Mouse (Mus musculus) fat pad, adult 2 months (tissue): ENCODE measurements around the gene Gm12253.

Experiments
- DNase-seq: peaks from one replicate; pipeline ENCODE4 v3.0.0-alpha.2; 2011; ENCODE audit warnings: low read depth, low spot score; ENCODE audit errors: extremely low read depth

The Gm12253 gene

DNA sequence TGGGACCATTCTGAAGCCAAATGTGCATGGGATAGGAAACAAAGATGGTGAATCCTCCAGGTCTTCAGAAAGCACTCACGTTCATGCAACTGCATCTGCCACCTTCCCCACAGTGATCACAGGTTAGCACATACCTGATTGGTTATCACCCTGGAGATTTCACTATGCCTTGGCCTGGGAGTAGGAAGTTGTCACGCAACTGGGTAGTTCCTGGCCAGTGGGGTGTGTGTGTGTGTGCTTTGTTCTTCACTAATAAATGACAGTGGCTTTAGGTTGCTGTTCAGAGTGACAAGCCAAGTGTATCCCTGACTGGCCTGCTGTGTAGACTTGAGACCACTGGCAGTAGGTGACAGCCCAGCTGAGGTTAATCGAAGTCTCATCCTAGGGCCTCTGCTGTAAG is at the start of gene Gm12253:
Gene Gm12253, plus strand, starts transcription at position 301 of the 400 bp plus-strand sequence.
- DNase-seq: no peak

DNA sequence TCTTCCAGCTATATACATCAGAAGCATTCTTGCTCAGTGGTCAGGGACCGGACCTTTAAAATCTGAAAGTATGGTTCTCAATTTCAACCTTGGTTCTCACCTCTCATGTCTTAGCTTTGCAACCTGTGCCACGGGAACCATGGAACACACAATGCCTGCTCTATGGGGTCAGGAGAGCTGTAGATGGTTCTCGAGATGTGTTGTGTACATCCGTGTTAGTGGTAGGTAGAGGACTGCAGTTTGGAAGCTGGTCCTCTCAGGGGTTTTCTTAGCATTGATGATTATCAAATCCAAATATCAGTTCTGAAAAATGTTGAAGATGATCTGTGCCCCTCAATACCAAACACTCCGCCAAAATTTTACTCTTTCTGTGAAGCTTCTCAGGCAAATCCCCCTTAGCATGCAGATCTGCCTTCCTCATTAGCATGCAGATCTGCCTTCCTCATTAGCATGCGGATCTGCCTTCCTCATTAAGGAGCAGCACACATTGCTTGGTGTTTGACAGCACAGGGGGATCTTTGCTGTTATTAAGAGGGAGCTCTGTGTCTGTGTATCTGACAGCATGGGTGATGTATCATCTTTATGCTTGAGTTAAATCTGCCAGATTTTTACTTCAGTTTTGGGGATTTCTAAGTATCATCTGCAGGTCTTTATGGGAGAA is 32.2 kb upstream of the Gm12253 start:
- DNase-seq: no peak

DNA sequence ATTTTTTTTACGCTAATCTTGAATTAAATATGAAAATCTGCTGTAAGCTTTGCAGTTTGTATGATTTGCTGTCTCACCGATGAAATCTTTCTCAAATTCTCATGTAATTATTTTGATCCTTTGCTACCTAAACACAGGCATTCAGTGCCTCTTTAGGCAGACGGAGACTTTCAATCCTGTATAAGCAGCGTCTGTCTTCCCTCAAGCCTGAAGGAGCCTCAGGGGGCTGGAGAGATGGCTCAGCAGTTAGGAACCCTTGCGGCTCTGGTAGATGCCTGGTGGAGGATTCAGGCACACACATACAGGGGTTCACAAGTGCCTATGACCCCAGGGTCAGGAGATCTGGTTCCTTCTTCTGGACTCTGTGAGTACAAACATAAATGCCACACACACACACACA is 31.7 kb upstream of the Gm12253 start:
- DNase-seq: no peak

DNA sequence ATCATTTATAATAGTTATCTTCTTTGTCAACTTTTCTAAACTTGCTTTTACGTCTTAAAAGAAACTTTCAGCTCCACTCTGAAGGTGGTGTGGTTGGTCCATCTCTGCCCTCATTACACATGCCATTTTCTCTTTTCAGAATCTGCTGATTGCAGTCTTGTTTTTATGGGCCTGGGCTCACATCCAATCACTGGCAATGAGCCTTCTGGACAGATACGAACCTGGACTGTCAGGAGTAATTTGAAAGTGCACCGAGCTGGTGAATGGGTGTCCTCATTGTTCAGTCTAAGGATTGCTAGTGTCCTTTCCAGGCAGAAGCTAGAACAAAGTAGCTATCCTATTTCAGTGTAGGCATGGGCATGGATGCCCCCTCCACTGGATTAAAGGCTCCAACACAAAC is 24.3 kb upstream of the Gm12253 start:
- DNase-seq: no peak

DNA sequence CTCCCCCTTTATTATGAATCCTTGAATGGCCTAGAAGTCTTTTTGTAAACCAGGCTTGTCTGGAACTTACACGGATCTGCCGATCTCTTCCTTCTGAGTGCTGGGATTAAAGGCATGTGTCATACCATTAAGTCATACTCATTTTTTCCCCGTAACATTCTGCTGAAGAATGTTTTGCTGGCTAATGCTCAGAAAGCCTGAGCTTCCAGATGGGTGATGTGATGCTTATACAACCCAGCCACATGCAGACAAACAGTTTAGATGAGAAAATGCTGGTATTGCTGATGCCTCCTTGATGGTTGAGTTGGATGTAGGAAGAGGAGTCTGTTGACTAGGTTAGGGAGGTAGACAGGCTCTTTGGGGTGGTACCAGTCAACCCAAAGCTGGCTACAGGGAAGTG is 14.0 kb upstream of the Gm12253 start:
- DNase-seq: no peak

DNA sequence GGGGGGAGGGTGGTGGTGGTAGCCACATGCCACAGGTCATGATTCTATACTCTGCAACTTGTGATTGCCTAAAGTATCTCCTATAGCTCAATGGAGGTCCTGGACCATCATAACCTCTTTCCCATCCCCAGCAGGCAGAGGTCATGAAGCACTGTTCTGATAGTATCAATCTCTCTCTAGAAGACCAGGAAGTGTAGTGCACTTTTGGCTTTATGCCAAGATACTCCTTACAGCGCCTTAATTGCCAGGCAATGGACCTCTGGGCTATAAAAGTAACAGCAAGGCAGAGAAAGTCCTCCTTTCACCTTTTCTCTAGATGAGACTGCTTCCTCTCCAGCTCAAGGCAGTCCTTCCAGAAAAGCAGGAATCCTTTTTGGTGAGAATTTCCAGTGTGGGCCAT is 11.5 kb upstream of the Gm12253 start, which contains the start of gene 1810065E05Rik:
Gene 1810065E05Rik, plus strand, starts transcription at position 297 of the 400 bp plus-strand sequence.
- no peak for DNase-seq

DNA sequence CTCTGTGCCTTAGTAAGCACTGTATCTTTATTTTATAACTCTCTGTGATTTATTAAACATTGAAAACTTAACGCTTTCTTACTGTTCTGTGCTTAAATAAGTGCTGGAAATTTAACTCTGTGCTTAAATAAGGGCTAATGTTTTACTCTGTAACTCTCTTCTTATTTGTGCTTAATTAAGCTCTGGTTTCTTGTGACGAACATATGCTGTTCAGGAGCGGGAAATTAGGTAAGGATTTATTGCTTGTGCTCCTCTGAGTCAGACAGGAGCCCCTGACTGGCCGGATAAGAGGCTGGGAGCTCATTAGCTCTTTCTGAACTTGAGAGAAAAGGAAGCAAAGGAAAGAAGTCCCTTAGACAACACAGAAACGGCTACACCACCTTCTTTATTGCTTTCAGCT is 5.5 kb downstream of the Gm12253 start:
- DNase-seq: no peak

DNA sequence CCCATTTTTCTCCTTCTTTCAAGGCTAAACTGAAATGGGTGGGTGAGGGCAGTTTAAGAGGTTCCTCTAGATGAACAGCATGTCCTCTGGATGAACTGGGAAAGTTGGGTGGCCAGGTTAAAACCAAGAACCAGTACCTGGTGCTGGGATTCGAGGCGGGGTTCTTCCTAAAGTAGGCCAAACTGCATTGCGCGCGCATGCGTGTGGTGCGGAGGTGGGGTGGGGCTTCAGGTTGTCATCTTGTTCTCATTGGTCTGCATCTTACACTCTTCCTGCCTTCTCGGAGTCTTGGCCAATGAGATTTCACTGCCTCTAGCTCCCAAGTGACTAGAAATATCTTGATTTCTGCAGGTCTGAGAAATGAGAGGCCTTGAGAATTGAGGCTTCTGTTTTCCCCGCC is 20.4 kb downstream of the Gm12253 start, which contains the start of gene Lypd9:
Gene Lypd9, minus strand, starts transcription at position 165 of the 400 bp plus-strand sequence.
- no peak for DNase-seq

DNA sequence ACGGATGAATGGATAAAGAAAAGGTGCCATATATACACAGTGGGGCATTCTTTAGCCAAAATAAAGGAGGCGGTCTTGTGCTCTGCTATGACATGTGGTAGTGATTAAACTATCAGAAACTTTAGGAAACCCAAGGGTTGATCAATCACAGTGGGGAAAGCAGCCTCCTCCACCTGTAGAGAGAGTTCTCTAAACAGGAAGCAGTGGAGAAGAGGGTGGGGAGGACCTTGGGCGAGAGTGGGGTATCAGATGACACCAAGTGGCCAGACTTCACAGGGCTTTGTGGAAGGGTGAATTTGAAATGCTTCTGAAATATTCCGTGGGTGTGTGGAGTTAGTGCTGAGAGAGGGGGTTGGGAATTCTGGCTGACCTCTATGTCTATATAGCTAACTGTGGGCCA is 21.2 kb downstream of the Gm12253 start:
- DNase-seq: no peak

DNA sequence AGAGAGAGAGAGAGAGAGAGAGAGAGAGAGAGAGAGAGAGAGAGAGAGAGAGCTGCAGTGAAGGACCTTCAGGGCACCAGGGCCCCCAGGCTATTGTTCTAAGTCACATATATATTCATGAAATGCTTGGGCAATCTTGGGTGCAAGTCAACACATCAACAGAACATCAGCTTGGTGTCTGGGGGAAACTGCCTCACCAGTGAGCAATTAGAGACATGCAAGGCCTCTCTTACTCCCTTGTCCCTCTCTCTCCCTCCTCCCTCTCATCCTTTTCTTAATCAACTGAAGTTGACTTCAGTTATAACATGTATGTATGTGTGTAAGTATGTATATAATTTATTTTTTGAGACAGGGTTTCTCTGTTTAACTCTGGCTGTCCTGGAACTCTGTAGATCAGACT is 29.8 kb downstream of the Gm12253 start, which contains the start of gene Olfr30:
Gene Olfr30, minus strand, starts transcription at position 101 of the 400 bp plus-strand sequence.
- no peak for DNase-seq
